Mouse (Mus musculus): ENCODE data around the gene Arpc1b. TPM values are rescaled to one million over a fixed set of nuclear protein-coding genes. Genes with fewer than 3 reads are reported as not detected.
"Not testable (repeated sequence)": the region's sequence is repeated elsewhere in the genome, so short reads cannot be mapped to it uniquely, and the experiment has no call there.

Gene Arpc1b
- total RNA-seq, 2 experiments from 2014 or later, result 14.5 to 19.8 TPM

DNA sequence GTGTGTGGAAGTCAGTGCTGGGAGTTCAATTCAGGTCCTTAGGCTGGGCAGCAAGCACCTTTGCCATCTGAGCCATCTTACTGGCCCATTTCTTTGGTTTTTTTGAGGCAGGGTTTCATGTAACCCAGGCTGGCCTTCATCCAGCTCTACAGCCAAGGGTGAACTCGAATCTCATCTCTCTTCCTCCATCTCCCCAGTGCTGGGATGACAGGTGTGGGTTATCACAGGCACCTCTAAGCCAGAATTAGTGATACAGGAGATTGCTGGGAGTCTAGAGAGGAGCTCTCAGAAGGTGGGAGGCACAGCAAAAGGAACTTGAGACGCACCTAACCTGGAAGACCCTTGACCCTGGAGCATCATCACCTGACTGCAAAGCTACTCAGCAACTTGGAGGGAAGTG lies 599 bp upstream of the Arpc1b start:
- no peak for DNase-seq (ENCODE audit: low spot score in 2 of 2)

DNA sequence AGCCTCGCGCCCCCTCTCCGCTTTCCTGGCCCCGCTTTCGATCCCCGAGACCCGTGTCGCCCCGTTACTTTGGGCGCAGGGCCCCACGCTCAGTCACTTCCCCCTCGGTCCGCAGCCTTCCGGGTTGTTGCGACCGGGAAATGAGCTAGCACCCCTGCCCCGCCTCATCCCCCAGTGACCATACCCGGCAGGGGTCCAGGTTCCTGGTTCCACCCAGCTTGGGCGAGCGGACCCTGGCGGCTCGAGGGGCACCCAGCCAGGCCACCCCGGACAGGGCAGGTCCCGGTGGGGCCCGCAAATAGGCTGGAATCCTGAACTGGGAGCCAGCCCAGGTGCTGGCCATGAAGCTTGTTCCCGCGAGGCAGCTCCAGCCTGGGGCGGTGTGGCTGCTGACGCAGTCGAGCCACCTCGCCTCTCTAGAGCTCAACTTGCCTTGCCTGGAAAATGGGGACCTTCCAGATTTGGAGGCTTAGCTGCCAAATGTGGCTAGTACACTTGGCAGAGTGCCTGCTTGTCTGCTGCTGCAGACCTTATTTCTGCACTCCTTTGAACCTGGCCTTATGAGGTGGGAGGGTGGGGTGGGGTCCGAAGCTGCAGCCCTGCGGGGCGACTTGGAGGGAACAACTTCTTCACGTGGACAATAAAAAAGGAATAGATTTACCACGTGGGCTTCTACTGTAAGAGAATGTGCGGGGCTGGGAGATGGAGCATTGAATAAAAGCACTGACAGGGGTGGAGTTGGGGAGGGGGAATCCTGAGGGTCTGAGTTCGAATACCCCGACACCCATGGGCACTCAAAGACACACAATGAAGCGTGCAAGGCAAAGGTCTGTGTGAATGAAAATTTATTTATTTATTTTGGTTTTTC lies 825 bp downstream of the Arpc1b start:
- no peak for DNase-seq (ENCODE audit: low spot score in 2 of 2)

- no peak for DNase-seq (ENCODE audit: low spot score in 2 of 2)
These were observed 1.7 kb downstream of the Arpc1b start for GRCm38 (mm10) chr5:145115736-145116135.

- DNase-seq (ENCODE audit: low spot score in 2 of 2), result no peak
These were observed 2.3 kb downstream of the Arpc1b start for GRCm38 (mm10) chr5:145116316-145116715.

GRCm38 (mm10) chr5:145116916-145117315 lies 2.9 kb downstream of the Arpc1b start:
- peak; percentile 45 to 67 for DNase-seq (ENCODE audit: low spot score in 2 of 2)

GRCm38 (mm10) chr5:145118005-145118404 lies 4.0 kb downstream of the Arpc1b start:
- DNase-seq (ENCODE audit: low spot score in 2 of 2), result no peak

GRCm38 (mm10) chr5:145118461-145118860 lies 4.4 kb downstream of the Arpc1b start:
- no peak for DNase-seq (ENCODE audit: low spot score in 2 of 2)

- no peak for DNase-seq (ENCODE audit: low spot score in 2 of 2)
These were observed 5.4 kb downstream of the Arpc1b start for GRCm38 (mm10) chr5:145119385-145119784.

DNA sequence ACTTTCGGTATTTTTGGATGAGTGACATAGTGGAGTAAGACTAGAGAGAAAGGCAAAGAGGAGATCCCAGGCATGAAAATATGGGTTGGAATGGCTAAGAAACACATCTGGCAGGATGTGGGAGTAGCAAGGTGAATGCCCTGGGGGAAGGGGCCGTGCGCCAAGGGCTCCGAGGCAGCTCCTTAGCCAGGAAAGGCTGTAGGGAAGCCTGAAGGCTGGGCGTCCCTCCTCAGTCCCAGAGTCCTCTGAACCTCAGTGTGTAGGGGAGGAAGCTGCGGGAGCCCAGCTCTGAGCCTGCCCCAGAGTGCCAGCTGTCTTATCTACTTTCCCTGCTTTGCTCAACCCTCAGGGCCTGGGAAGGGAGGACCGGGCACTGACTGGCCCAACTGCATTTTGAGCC lies 6.9 kb downstream of the Arpc1b start:
- no peak for DNase-seq (ENCODE audit: low spot score in 2 of 2)

GRCm38 (mm10) chr5:145123396-145123795 lies 9.4 kb downstream of the Arpc1b start:
- no peak for DNase-seq (ENCODE audit: low spot score in 2 of 2)

- no peak for DNase-seq (ENCODE audit: low spot score in 2 of 2)
These were observed 12.6 kb downstream of the Arpc1b start for GRCm38 (mm10) chr5:145126580-145126979.

DNA sequence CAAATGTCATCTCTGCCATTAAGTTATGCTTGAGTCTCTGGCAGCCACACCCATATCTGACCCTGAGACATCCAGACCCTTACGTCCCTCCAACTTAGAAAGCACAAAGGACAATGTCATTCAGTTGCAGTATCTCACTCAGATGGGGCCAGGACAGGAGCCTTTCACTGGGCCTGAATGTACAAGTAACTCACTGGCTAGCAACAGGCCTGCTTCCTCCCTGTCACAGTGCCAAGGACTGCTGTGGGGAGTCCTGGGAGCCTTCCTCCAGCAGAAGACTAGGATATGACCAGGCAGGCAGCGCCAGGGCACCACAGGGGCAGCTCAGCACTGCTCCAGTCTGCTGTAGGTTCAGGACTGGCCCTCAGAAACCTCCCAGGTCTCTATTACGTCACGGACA lies 15.1 kb downstream of the Arpc1b start:
- no peak for DNase-seq (ENCODE audit: low spot score in 2 of 2)

DNA sequence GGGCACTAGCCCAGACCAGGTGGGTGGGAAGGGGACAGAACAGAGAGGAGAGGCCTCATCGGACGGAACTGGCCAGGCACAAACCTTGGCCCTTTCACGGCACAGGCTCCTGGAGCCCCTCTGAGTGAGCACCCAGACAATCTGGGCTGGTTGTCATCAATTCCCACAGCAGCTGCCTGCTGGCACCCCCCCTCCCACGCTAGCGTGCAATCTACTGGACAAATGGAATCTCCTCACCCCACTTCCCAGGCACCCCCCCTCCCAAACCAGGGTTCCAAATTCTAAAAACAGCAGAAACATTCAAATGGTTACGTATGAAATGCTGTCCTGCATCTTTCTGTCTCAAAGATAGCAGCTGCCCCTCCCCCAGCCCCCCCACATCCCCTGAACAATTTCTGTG lies 15.8 kb downstream of the Arpc1b start:
- DNase-seq (ENCODE audit: low spot score in 2 of 2), result peak; percentile 44 to 52

DNA sequence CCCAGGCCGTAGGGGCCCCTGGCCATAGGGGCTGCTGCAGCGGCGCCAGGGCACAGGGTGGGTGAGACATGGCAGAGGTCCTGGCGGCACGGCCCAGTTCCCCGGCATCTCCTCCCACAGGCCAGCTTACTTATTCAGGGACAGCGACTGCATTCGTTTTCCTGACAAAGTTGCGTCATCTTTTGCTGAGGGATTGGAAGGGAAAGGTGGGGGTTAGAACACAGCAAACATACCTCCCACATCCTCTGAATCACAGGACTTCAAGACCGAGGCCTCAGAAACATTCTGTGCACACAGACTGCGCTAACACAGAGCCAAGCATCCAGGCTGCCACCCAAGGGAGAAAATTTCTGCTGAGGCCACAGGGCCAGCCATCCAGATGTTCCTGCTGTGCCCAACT lies 16.2 kb downstream of the Arpc1b start:
- DNase-seq (ENCODE audit: low spot score in 2 of 2), result peak; percentile 48 to 73

GRCm38 (mm10) chr5:145130995-145131394 lies 17.0 kb downstream of the Arpc1b start:
- DNase-seq (ENCODE audit: low spot score in 2 of 2), result no peak

DNA sequence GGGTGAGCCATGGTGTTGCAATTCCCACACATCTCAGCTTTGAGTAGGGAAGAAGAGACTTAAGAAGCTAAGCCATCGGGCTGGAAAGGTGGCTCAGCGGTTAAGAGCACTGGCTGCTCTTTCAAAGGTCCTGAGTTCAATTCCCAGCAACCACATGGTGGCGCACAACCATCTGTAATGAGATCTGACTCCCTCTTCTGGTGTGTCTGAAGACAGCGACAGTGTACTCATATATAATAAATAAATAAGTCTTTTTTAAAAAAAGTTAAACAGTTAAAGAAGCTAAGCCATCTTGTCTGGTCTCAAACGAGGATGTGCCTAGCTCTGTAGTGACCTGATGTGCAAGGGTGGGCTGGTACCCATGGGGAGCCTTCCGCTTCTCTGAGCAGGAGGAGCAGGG lies 19.3 kb downstream of the Arpc1b start:
- not testable (repeated sequence) for DNase-seq (ENCODE audit: low spot score in 2 of 2)

GRCm38 (mm10) chr5:145138836-145139235 lies 24.8 kb downstream of the Arpc1b start:
- no peak for DNase-seq (ENCODE audit: low spot score in 2 of 2)

DNA sequence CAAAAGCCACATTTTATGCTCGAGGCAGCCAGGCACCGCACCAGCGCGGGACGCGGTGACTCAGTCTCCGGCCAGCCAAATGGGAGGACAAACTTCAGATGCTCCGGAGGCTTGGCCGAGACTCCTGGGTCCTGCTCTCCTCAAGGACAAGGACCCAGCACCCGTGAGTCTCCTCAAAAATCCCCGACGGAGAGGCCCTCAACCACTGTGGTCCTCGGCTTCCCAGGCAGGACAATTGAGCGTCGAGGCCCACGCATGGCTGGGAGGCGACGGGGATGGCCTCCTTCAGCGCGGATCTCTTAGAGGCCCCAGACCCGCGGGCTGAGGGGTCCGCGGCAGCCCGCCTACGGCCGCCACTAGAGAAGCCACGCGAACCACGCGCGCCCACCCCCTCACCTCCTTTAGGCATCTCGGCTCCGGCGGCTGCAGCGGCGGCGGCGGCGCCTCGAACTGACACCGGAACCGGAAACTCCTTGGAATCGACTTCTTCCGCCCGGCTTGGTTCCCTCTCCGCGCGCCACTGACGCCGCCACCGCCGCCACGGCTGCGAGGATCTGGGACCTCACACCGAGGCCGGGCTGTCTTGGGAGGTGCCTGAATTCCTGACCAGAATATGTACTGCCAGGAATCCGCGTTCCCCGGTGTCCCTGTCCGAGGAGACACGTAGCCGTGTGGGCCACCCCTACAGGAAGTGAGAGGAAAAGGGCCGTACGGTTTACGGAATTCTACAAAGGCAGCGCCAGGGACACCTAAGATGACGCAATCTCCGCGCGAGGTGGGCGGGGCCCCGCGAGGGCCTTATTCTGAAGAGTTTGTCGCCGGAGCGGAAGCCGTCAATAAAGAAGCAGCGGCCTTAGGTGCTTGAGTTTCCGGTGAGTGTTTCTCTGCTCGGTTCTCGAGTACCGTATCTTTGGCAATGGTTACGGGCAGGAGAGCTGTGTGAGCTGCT lies 25.8 kb downstream of the Arpc1b start, which contains the start of the genes Pdap1 and Bud31:
Gene Pdap1, minus strand, starts transcription at position 668 of the 949 bp plus-strand sequence.
Gene Bud31, plus strand, starts transcription at position 792 of the 949 bp plus-strand sequence.
- DNase-seq (ENCODE audit: low spot score in 2 of 2), result peak; percentile 94

DNA sequence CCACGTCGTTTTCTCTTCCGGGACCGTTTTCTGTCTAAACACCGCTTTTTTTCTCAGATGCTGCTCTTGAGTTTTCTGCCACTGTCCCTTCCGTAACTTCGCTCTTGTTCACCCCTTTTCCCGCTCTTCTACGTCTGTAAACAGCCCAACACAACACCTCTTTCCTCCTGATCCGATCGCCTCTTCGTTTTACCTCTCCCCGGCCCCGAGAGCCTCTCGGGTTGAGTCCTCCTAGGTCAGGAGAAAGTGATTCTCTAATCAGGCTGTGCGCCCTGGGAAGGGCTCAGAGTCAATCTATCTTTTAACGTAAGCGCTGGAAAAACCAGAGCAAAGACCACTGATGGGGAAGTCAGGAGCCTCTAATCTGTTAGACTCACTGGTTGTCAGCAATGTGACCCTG lies 26.6 kb downstream of the Arpc1b start:
- DNase-seq (ENCODE audit: low spot score in 2 of 2), result no peak

GRCm38 (mm10) chr5:145147748-145148147 lies 33.7 kb downstream of the Arpc1b start:
- DNase-seq (ENCODE audit: low spot score in 2 of 2), result no peak

DNA sequence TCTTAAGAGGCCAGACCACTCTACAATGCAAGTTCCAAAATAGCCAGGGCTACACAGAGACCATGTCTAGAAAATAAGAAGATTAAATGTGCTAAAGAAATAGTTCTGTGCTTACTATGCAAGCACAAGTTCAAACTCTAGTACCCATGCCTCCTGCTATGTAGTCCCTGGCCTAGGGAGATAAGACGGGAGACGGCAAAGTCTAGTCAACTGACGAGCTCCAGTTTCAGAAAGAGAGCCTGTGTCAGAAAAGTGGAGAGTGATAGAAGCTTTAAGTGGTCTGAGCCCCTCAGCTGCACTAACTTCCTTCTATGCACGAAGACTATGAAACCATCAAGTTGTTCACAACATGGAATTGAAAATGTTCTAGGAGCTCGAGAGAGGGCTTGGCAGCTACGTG lies 35.3 kb downstream of the Arpc1b start:
- DNase-seq (ENCODE audit: low spot score in 2 of 2), result no peak

DNA sequence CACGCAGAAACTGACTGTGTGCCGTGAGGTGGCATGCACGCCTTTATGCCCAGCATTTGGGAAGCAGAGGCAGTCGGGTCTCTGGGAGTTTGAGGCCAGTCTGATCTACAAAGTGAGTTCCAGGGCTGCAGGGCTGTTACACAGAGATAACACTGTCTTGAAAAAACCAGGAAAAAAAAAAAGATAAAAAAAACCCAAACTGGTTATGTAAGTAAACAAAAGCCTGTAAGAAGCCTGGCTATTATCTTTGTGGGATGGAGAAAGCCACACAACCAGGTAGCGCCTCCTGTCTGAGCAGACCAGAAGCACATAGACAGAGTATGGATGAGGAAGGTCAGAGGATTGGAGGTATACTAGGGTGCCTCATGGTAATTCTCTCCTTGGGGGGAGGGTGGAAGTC lies 38.7 kb downstream of the Arpc1b start:
- DNase-seq (ENCODE audit: low spot score in 2 of 2), result no peak
